Mouse (Mus musculus) erythroblast, embryonic 14.5 days (primary cell): ENCODE results near the gene Tpm4.

Experiments used
- GATA1 ChIP-seq: IDR thresholded peaks from 2 replicates; pipeline ENCODE4 v1.6.1; 2012; ENCODE audit warnings: low read length, inconsistent platforms, mixed read lengths
- TAL1 ChIP-seq: IDR thresholded peaks from 3 replicates; pipeline ENCODE4 v1.6.1; 2012; ENCODE audit warnings: low read length, inconsistent platforms, mixed read lengths

GRCm38 (mm10) chr8:72131901-72132300 is 2.9 kb upstream of the Tpm4 start:
- TF ChIP-seq GATA1 (no peak), TAL1 (no peak)
